ENCODE assay signal across 18 mouse cellular contexts in genomic region chr5:126268592-126268991, GRCm38 (mm10).
"Had no signal": no experiment of that assay in that cellular context is flagged by ENCODE, and none has a peak within 500 bp of the region (broad histone marks: within the 10 kb centered on the region; RNA-seq: fewer than 3 reads in every experiment).

No protein-coding gene starts in this region.

- H3K27ac ChIP-seq: left cerebral cortex, adult 2 months; limb, embryonic 12.5 days; limb, embryonic 15.5 days; liver, embryonic 14.5 days; lung, embryonic 15.5 days; midbrain, embryonic 10.5 days; midbrain, embryonic 13.5 days had no signal

- H3K4me3 ChIP-seq: left cerebral cortex, adult 2 months; limb, embryonic 12.5 days; limb, embryonic 15.5 days; lung, embryonic 15.5 days; megakaryocyte, embryonic 14.5 days; midbrain, embryonic 10.5 days; midbrain, embryonic 13.5 days had no signal

- H3K36me3 ChIP-seq: limb, embryonic 12.5 days; limb, embryonic 15.5 days; lung, embryonic 15.5 days; midbrain, embryonic 10.5 days; midbrain, embryonic 13.5 days had no signal

- DNase-seq: kidney, adult 18-20 months; kidney, adult 9 months; kidney, postnatal 14 days; left cerebral cortex, postnatal 4 days; liver, postnatal 0 days; lung, postnatal 10 days; lung, postnatal 36 days; thymus, adult 18-20 months; thymus, postnatal 14 days; thymus, postnatal 4 days had no signal

- H3K27me3 ChIP-seq: limb, embryonic 12.5 days; limb, embryonic 15.5 days; lung, embryonic 15.5 days; megakaryocyte, embryonic 14.5 days; midbrain, embryonic 13.5 days had no signal

- H3K4me1 ChIP-seq: limb, embryonic 12.5 days; limb, embryonic 15.5 days; lung, embryonic 15.5 days; megakaryocyte, embryonic 14.5 days; midbrain, embryonic 10.5 days; midbrain, embryonic 13.5 days had no signal

- H3K9me3 ChIP-seq: limb, embryonic 12.5 days; limb, embryonic 15.5 days; lung, embryonic 15.5 days; midbrain, embryonic 10.5 days; midbrain, embryonic 13.5 days had no signal
